Mouse (Mus musculus) ES-E14 (cell line): ENCODE results near the gene Gm815. TPM values are rescaled to one million over a fixed set of nuclear protein-coding genes. Genes with fewer than 3 reads are reported as not detected.
A peak's percentile ranks its signal among the peaks of the same experiment; 100 is the strongest.

Experiments used
- DNase-seq: peaks from one replicate; pipeline ENCODE4 v3.0.0-alpha.2; 2013; ENCODE audit warnings: low read depth, low spot score
- H3K27ac ChIP-seq: 2 replicates; pipeline ENCODE4 v1.5.1; 2012; ENCODE audit warnings: low read depth, mild to moderate bottlenecking, low read length, moderate library complexity, mixed read lengths; ENCODE audit not compliant: poor library complexity, insufficient read depth, severe bottlenecking
- H3K36me3 ChIP-seq: 2 replicates; pipeline ENCODE4 v1.6.1; 2012; ENCODE audit warnings: mild to moderate bottlenecking, low read length, moderate library complexity, mixed read lengths; ENCODE audit not compliant: control insufficient read depth, poor library complexity, insufficient read depth, severe bottlenecking
- H3K4me1 ChIP-seq, 2 experiments: fragments of 150-350 bp in 1 of 2; sonication (generic) in 1 of 2; 2 replicates each; pipeline ENCODE4 v1.6.1; 2012; ENCODE audit warnings: low read length in 2 of 2, mild to moderate bottlenecking in 1 of 2, mixed read lengths in 1 of 2; ENCODE audit not compliant: control insufficient read depth in 2 of 2, insufficient read depth in 2 of 2, poor library complexity in 1 of 2
- H3K4me3 ChIP-seq, 2 experiments: fragments of 150-350 bp in 1 of 2; sonication (generic) in 1 of 2; 2 replicates each; pipeline ENCODE4 v1.5.1; 2012; ENCODE audit warnings: low read length in 2 of 2, low read depth in 1 of 2, mild to moderate bottlenecking in 1 of 2, mixed read lengths in 1 of 2; ENCODE audit not compliant: insufficient read depth in 1 of 2, poor library complexity in 1 of 2, severe bottlenecking in 1 of 2
- H3K9ac ChIP-seq: 2 replicates; pipeline ENCODE4 v1.6.1; 2012; ENCODE audit warnings: low read depth, mild to moderate bottlenecking, low read length, mixed read lengths; ENCODE audit not compliant: poor library complexity, insufficient read depth, severe bottlenecking
- H3K9me3 ChIP-seq: fragments of 150-350 bp; sonication (generic); 2 replicates; pipeline ENCODE4 v1.6.1; 2012; ENCODE audit warnings: low read depth, mild to moderate bottlenecking, low read length; ENCODE audit not compliant: control insufficient read depth, insufficient read depth
- CHD2 ChIP-seq: IDR thresholded peaks from 2 replicates; pipeline ENCODE4 v1.6.1; 2014; ENCODE audit warnings: mild to moderate bottlenecking, low read depth, low read length, inconsistent platforms
- HCFC1 ChIP-seq: IDR thresholded peaks from 2 replicates; pipeline ENCODE4 v1.6.1; 2012; ENCODE audit warnings: low read length, inconsistent platforms, borderline replicate concordance; ENCODE audit not compliant: insufficient read depth
- MAFK ChIP-seq: IDR thresholded peaks from 2 replicates; pipeline ENCODE4 v1.6.1; 2014; ENCODE audit warnings: mild to moderate bottlenecking, low read depth, low read length, inconsistent platforms; ENCODE audit not compliant: insufficient read depth
- ZC3H11A ChIP-seq: IDR thresholded peaks from 2 replicates; pipeline ENCODE4 v1.6.1; 2012; ENCODE audit warnings: low read depth, mild to moderate bottlenecking, inconsistent platforms, low read length, borderline replicate concordance
- ZNF384 ChIP-seq: IDR thresholded peaks from 2 replicates; pipeline ENCODE4 v1.6.1; 2012; ENCODE audit warnings: low read depth, low read length, inconsistent platforms
- in situ Hi-C, 2 experiments: fragments of 600-800 bp; cut with MboI; formaldehyde crosslinking; loops; one replicate each; pipeline ENCODE4 v1.15.1; 2025; ENCODE audit warnings: low sequenced_read_pairs in 2 of 2, inconsistent platforms in 1 of 2; ENCODE audit not compliant: unreplicated experiment in 2 of 2
- total RNA-seq: library from RNA; depleted of rRNA; stranded (reverse); fragments of 300-350 nt; gene quantifications from 2 replicates; pipeline ENCODE4 v1.2.3, GENCODE M21; 2012

Gm815 gene
- total RNA-seq, 1 experiment: not detected

DNA sequence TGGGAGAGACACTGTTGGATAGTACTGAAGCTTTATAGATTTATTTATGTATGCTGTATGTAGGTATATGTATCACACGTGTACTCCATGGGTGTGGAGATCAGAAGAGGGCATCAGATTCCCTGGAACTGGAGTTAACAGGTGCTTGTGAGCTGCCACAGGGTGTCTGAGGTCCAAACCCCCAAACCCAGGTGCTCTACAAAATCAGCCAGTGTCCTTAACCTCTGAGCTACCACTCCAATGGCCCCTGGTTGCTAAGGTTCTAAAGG lies 39.7 kb upstream of the Gm815 start:
- H3K9ac ChIP-seq: no peak overlapping the region
- H3K9me3 ChIP-seq: no peaks in the 10 kb centered on the region
- H3K4me3 ChIP-seq: peak overlapping the region in 1 of 2 experiments; percentile 50; a peak in 2 of 4 replicates
- H3K27ac ChIP-seq: no peak overlapping the region
- in situ Hi-C loops: no loop called here
- TF ChIP-seq MAFK: no peak
- no peak for TF ChIP-seq ZNF384
- TF ChIP-seq ZC3H11A: no peak
- no peak for TF ChIP-seq HCFC1
- no peak for TF ChIP-seq CHD2
- peaks cover 0 to 9% of the 10 kb centered on the region in 2 experiments; a peak in 1 of 4 replicates for H3K4me1 ChIP-seq
- no peak for DNase-seq
- no peaks in the 10 kb centered on the region for H3K36me3 ChIP-seq

DNA sequence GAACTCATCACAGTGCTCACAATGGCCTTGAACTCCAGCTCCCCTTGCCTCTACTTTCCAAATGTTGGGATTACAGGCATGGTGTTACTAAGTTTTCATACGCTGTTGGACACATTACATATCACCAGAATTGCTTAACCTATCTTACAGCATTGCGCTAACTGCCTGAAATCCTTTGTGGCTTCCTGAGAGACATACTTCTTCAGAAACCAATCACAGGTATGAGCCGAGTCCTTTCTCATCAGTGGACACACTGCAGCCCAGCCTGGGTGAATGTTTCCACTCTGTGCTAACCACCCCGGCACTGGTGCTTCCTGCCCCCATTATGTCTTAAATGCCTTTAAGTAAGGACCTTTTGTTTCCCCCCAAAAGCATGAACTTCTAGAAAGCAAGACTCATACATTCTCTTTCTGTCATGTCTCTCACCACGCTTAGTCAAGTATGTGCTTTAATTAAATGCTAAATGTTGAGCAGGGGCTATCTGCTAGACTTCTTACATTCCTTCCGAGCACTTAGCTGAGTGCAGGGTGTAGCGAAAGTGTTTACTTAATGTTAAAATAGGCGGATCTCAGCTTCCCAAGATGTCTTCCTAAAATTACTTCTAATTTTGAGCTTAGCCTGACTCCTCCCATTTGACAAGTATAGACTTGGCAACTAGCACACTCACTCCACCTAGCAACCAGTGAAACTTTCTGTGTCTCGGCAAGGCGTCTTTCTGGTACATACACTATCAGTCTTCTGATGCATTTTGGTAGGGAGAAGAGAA lies 34.5 kb upstream of the Gm815 start:
- no peaks in the 10 kb centered on the region for H3K36me3 ChIP-seq
- TF ChIP-seq MAFK (no peak), ZNF384 (no peak), ZC3H11A (no peak), HCFC1 (no peak), CHD2 (no peak)
- no peak overlapping the region for H3K9ac ChIP-seq
- no peaks in the 10 kb centered on the region for H3K9me3 ChIP-seq
- H3K4me1 ChIP-seq: peaks cover 0 to 3% of the 10 kb centered on the region in 2 experiments; a peak in 1 of 4 replicates
- no peak overlapping the region for H3K27ac ChIP-seq
- H3K4me3 ChIP-seq: no peak overlapping the region
- DNase-seq: no peak
- in situ Hi-C loops: no loop called here

DNA sequence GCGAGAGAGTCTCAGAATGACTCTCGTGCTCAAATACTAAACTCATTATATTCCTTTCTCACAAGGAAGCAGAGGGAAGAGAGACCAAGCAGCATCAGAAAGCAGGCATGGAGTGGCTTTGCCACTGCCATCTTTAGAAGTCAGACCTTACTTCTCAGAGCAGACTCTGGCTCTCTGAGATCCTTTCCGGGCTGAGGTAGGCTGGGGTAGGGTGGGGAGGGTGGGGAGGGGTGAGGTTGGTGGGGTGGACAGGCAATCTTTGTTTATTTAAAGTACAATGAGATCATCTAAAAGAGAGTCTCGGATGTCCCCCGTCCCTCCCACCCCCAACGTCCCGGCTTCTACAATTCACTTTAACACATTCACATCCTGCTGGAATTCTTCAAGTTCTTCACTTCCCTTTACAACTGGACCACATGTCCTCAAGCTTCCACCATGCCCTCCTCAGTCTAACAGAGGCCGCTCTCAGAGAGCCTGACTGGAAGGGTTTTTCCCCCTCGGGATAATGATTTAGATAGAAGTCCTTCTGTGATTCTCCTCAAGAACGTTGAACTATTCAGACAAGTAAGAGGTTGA lies 33.3 kb upstream of the Gm815 start:
- no peak for TF ChIP-seq CHD2
- no peak for TF ChIP-seq ZNF384
- TF ChIP-seq HCFC1: no peak
- TF ChIP-seq ZC3H11A: no peak
- no peak for TF ChIP-seq MAFK
- in situ Hi-C loops: no loop called here
- Histone ChIP-seq H3K4me3 (no peak overlapping the region), H3K4me1 (no peaks in the 10 kb centered on the region), H3K36me3 (no peaks in the 10 kb centered on the region), H3K9me3 (no peaks in the 10 kb centered on the region), H3K27ac (no peak overlapping the region), H3K9ac (no peak overlapping the region)
- DNase-seq: no peak

DNA sequence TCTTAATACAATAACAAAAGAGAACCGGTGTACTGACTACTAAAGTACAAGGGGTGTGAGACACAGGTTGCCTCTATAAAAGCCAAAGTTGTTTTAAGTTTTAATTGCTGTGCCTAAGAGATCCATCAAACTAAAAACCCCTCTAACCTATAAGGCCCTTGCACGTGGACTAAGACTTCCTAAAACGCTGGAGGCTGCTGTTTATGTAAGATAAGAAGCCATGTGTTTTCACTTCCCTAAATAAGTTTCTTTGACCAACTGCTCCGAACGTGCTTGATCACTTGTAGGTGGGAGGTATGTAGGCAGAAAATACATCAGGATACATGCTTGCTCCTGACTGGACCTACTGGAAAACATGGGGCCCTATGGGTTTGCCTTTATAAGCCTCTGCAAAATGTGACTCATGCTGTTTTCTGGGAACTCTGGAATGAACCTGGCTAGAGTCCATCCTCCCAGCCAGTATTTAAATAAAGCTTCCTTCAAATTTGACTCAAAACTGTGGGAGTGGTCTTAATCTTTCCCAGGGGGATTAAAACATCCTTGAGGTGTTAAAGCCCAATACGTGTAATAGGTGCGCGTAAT lies 31.9 kb upstream of the Gm815 start:
- Histone ChIP-seq H3K36me3 (no peaks in the 10 kb centered on the region), H3K9ac (no peak overlapping the region), H3K4me1 (no peaks in the 10 kb centered on the region), H3K9me3 (no peaks in the 10 kb centered on the region), H3K4me3 (no peak overlapping the region), H3K27ac (no peak overlapping the region)
- DNase-seq: no peak
- no peak for TF ChIP-seq MAFK
- TF ChIP-seq HCFC1: no peak
- no peak for TF ChIP-seq ZC3H11A
- TF ChIP-seq ZNF384: no peak
- TF ChIP-seq CHD2: no peak
- in situ Hi-C loops: no loop called here

DNA sequence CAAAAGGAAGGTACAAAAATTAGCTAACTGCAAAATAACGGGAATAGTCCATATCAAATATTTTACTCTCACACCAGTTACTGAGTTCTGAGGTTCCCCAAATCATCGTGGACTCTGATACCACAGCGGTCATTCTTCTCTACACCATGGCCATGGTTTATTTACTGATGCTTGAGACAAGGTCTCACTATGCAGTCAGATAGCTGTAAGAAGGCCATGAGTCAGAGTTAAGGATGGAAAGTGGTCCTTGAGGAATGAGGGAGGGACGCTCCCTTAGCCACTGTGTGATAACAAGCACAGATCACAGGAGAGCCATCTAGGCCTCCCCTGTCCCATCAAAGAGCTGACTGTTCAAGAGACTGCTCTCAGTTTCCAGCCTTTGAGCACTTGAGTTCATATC lies 31.0 kb upstream of the Gm815 start:
- H3K4me1 ChIP-seq: no peaks in the 10 kb centered on the region
- in situ Hi-C loops: no loop called here
- H3K36me3 ChIP-seq: no peaks in the 10 kb centered on the region
- H3K9me3 ChIP-seq: no peaks in the 10 kb centered on the region
- H3K9ac ChIP-seq: no peak overlapping the region
- DNase-seq: no peak
- TF ChIP-seq ZNF384 (no peak), ZC3H11A (no peak), CHD2 (no peak), MAFK (no peak), HCFC1 (no peak)
- H3K27ac ChIP-seq: no peak overlapping the region
- no peak overlapping the region for H3K4me3 ChIP-seq
